Mouse (Mus musculus) liver, adult 2 months (tissue): Measurements from ENCODE around the gene Fndc3b. TPM values are rescaled to one million over a fixed set of nuclear protein-coding genes. Genes with fewer than 3 reads are reported as not detected.

ENCODE experiments used
- DNase-seq: peaks from one replicate; pipeline ENCODE4 v3.0.0-alpha.2; 2011; ENCODE audit warnings: low read depth, low spot score; ENCODE audit errors: extremely low read depth
- H3K27ac ChIP-seq: fragments of 200-500 bp; replicated peaks from 2 replicates; pipeline ENCODE4 v1.5.1; 2012; ENCODE audit warnings: low read depth, mild to moderate bottlenecking, control low read depth, inconsistent platforms, low read length; ENCODE audit not compliant: insufficient read depth
- H3K27me3 ChIP-seq: fragments of 200-500 bp; 2 replicates; pipeline ENCODE4 v1.6.1; 2012; ENCODE audit warnings: mild to moderate bottlenecking, moderate library complexity, low read length, inconsistent platforms; ENCODE audit not compliant: control insufficient read depth, insufficient read depth
- H3K36me3 ChIP-seq: fragments of 200-500 bp; 2 replicates; pipeline ENCODE4 v1.6.1; 2012; ENCODE audit warnings: low read length, inconsistent platforms; ENCODE audit not compliant: control insufficient read depth, insufficient read depth
- H3K4me1 ChIP-seq: fragments of 200-500 bp; 2 replicates; pipeline ENCODE4 v1.6.1; 2011; ENCODE audit warnings: low read length; ENCODE audit not compliant: control insufficient read depth, insufficient read depth
- H3K4me3 ChIP-seq: fragments of 200-500 bp; 2 replicates; pipeline ENCODE4 v1.5.1; 2011; ENCODE audit warnings: low read depth, mild to moderate bottlenecking, control low read depth, low read length, moderate library complexity; ENCODE audit not compliant: insufficient read depth
- H3K79me2 ChIP-seq: fragments of 200-500 bp; 2 replicates; pipeline ENCODE4 v1.6.1; 2012; ENCODE audit warnings: inconsistent platforms, mild to moderate bottlenecking, low read length, moderate library complexity; ENCODE audit not compliant: control insufficient read depth, insufficient read depth
- H3K9ac ChIP-seq: fragments of 200-500 bp; 2 replicates; pipeline ENCODE4 v1.6.1; 2012; ENCODE audit warnings: low read depth, mild to moderate bottlenecking, control low read depth, inconsistent platforms, low read length
- CTCF ChIP-seq: fragments of 200-500 bp; IDR thresholded peaks from 2 replicates; pipeline ENCODE4 v1.5.1; 2011; ENCODE audit warnings: low read depth, low read length, control low read depth
- POLR2A ChIP-seq: fragments of 200-500 bp; IDR thresholded peaks from 2 replicates; pipeline ENCODE4 v1.6.1; 2011; ENCODE audit warnings: low read length, control low read depth; ENCODE audit not compliant: insufficient read depth; ENCODE audit errors: extremely low read depth
- WGBS: fragments of 180-500 bp; shearing (Covaris S2); methylation state at CpG from one replicate; pipeline ENCODE4 v1.1.7; 2018; 5-methylcytosine and 5-hydroxymethylcytosine counted together
- polyA plus RNA-seq: library from polyadenylated mRNA; depleted of rRNA; stranded (reverse); fragments of >200 nt; gene quantifications from 2 replicates; pipeline ENCODE4 v1.2.3, GENCODE M21; 2012
- total RNA-seq: library from RNA; depleted of rRNA; stranded (reverse); fragments of >200 nt; gene quantifications from 2 replicates; pipeline ENCODE4 v1.2.3, GENCODE M21; 2014

Gene Fndc3b
- total and polyA plus RNA-seq, 2 experiments = 3.3 to 9.4 TPM

GRCm38 (mm10) chr3:27632880-27633279 is 78.2 kb downstream of the Fndc3b start:
- WGBS = 100% methylated on average over 1 of the region's 1 CpGs
- no peak for DNase-seq
- Histone ChIP-seq H3K79me2 (peaks cover 8% of the 10 kb centered on the region; the same call in 1 of the 2 replicates), H3K27ac (no peak overlapping the region), H3K36me3 (no peaks in the 10 kb centered on the region), H3K27me3 (no peaks in the 10 kb centered on the region), H3K9ac (no peak overlapping the region), H3K4me1 (no peaks in the 10 kb centered on the region; the same call in 1 of the 2 replicates), H3K4me3 (no peak overlapping the region)
- TF ChIP-seq CTCF (no peak), POLR2A (no peak)

- Histone ChIP-seq H3K27ac (no peak overlapping the region), H3K79me2 (peaks cover 14% of the 10 kb centered on the region; the same call in 1 of the 2 replicates), H3K4me1 (no peaks in the 10 kb centered on the region; the same call in 1 of the 2 replicates), H3K4me3 (no peak overlapping the region), H3K27me3 (no peaks in the 10 kb centered on the region), H3K36me3 (no peaks in the 10 kb centered on the region), H3K9ac (no peak overlapping the region)
- DNase-seq = peak; percentile 23
- WGBS = 79% methylated on average over 7 of the region's 7 CpGs
- no peak for TF ChIP-seq CTCF
- no peak for TF ChIP-seq POLR2A
These were observed 80.0 kb downstream of the Fndc3b start for GRCm38 (mm10) chr3:27631112-27631511.

- Histone ChIP-seq H3K27me3 (no peaks in the 10 kb centered on the region), H3K9ac (no peak overlapping the region), H3K4me3 (no peak overlapping the region), H3K36me3 (no peaks in the 10 kb centered on the region), H3K4me1 (peaks cover 1% of the 10 kb centered on the region; the same call in 1 of the 2 replicates), H3K79me2 (peaks cover 14% of the 10 kb centered on the region; the same call in 1 of the 2 replicates), H3K27ac (no peak overlapping the region)
- no peak for TF ChIP-seq CTCF
- WGBS = 97% methylated on average over 5 of the region's 5 CpGs
- DNase-seq = no peak
These were observed 81.4 kb downstream of the Fndc3b start for GRCm38 (mm10) chr3:27629716-27630115.

- H3K9ac ChIP-seq = no peak overlapping the region
These were observed 84.8 kb downstream of the Fndc3b start for GRCm38 (mm10) chr3:27626301-27626700.

GRCm38 (mm10) chr3:27625592-27625985 is 85.5 kb downstream of the Fndc3b start:
- no peak for DNase-seq
- H3K9ac ChIP-seq = no peak overlapping the region
- H3K4me3 ChIP-seq = no peak overlapping the region
- TF ChIP-seq CTCF (no peak), POLR2A (no peak)
- H3K36me3 ChIP-seq = no peaks in the 10 kb centered on the region
- no peaks in the 10 kb centered on the region for H3K27me3 ChIP-seq
- H3K79me2 ChIP-seq = peaks cover 14% of the 10 kb centered on the region; the same call in 1 of the 2 replicates
- H3K4me1 ChIP-seq = peaks cover 5% of the 10 kb centered on the region; the same call in 1 of the 2 replicates
- WGBS = 73% methylated on average over 8 of the region's 8 CpGs
- no peak overlapping the region for H3K27ac ChIP-seq

More at GRCm38 (mm10) chr3:27626301-27626700, 84.8 kb downstream of the Fndc3b start:
- H3K4me3 ChIP-seq = no peak overlapping the region
- 87% methylated on average over 8 of the region's 8 CpGs for WGBS
- no peaks in the 10 kb centered on the region for H3K27me3 ChIP-seq
- peaks cover 5% of the 10 kb centered on the region; the same call in 1 of the 2 replicates for H3K4me1 ChIP-seq
- no peak for DNase-seq
- TF ChIP-seq CTCF (no peak), POLR2A (no peak)
- H3K27ac ChIP-seq = no peak overlapping the region
- peaks cover 17% of the 10 kb centered on the region; the same call in 1 of the 2 replicates for H3K79me2 ChIP-seq
- H3K36me3 ChIP-seq = no peaks in the 10 kb centered on the region

- Histone ChIP-seq H3K4me3 (no peak overlapping the region), H3K4me1 (peaks cover 5% of the 10 kb centered on the region; the same call in 1 of the 2 replicates), H3K79me2 (peaks cover 14% of the 10 kb centered on the region; the same call in 1 of the 2 replicates), H3K9ac (no peak overlapping the region), H3K27ac (no peak overlapping the region), H3K27me3 (no peaks in the 10 kb centered on the region), H3K36me3 (no peaks in the 10 kb centered on the region)
- DNase-seq = no peak
- TF ChIP-seq CTCF (no peak), POLR2A (no peak)
- 88% methylated on average over 12 of the region's 12 CpGs for WGBS
These were observed 86.0 kb downstream of the Fndc3b start for GRCm38 (mm10) chr3:27624974-27625591.
